Mouse (Mus musculus) forebrain, embryonic 11.5 days (tissue): ENCODE measurements at regions not wholly inside any gene's neighbourhood (a gene's known extent, or its start where the extent isn't known, plus 50 kb on each side); places are given as distances from the start of the nearest gene placed in this dataset.

Source experiments
- ATAC-seq: fragments of 200-750 bp; cut with Nextera tagmentation; replicated peaks from 2 replicates; pipeline ENCODE4 v1.8.0; 2017; ENCODE audit warnings: moderate TSS enrichment; ENCODE audit not compliant: low FRiP score
- DNase-seq: peaks from one replicate; pipeline ENCODE4 v3.0.0-alpha.2; 2017; ENCODE audit warnings: low spot score
- H3K27ac ChIP-seq: fragments of 300-500 bp; sonication (generic); 2 replicates; pipeline ENCODE4 v1.5.1; 2014; ENCODE audit warnings: low read depth, low read length
- H3K27me3 ChIP-seq: fragments of 300-500 bp; sonication (generic); 2 replicates; pipeline ENCODE4 v1.6.1; 2014; ENCODE audit warnings: mild to moderate bottlenecking, low read length, mixed read lengths; ENCODE audit not compliant: control insufficient read depth, insufficient read depth
- H3K36me3 ChIP-seq: fragments of 300-500 bp; sonication (generic); 2 replicates; pipeline ENCODE4 v1.6.1; 2014; ENCODE audit warnings: mild to moderate bottlenecking, low read length, moderate library complexity, mixed read lengths; ENCODE audit not compliant: control insufficient read depth, insufficient read depth
- H3K4me1 ChIP-seq: fragments of 300-500 bp; sonication (generic); replicated peaks from 2 replicates; pipeline ENCODE4 v1.6.1; 2014; ENCODE audit warnings: low read length, mixed read lengths; ENCODE audit not compliant: control insufficient read depth, insufficient read depth
- H3K4me2 ChIP-seq: fragments of 300-500 bp; sonication (generic); 2 replicates; pipeline ENCODE4 v1.6.1; 2014; ENCODE audit warnings: low read depth, mild to moderate bottlenecking, low read length, moderate library complexity, mixed read lengths; ENCODE audit not compliant: severe bottlenecking
- H3K4me3 ChIP-seq: fragments of 300-500 bp; sonication (generic); 2 replicates; pipeline ENCODE4 v1.5.1; 2014; ENCODE audit warnings: low read depth, low read length
- H3K9ac ChIP-seq: fragments of 300-500 bp; sonication (generic); 2 replicates; pipeline ENCODE4 v1.6.1; 2014; ENCODE audit warnings: low read length
- H3K9me3 ChIP-seq: fragments of 300-500 bp; sonication (generic); 2 replicates; pipeline ENCODE4 v1.6.1; 2016; ENCODE audit warnings: low read length, mixed read lengths; ENCODE audit not compliant: control insufficient read depth
- WGBS: fragments of 180-500 bp; shearing (Covaris S2); extraction: QIAGEN DNeasy Blood & Tissue Kit; methylation state at CpG from one replicate; pipeline ENCODE4 v1.1.7; 2014; 5-methylcytosine and 5-hydroxymethylcytosine counted together

DNA sequence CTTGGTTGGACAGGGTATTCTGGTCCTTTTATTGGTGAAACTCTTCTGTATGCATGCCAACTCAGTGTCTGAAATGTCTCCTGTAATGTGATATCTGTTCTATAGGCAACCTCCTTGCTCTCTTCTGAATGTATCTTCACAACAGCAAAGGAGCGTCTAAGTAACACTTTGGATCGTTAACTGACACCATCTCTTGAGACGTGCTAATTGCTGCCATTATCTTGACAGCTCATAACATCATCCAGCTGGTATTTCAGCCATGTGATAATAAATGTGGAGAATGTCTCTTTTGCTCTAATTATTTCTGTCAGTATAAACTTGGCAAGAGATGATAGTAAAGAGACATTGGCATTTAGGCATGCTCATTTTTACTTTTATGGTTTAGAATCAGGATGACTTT, 68.8 kb upstream of the Col8a1 start:
- no peaks in the 10 kb centered on the region for H3K9me3 ChIP-seq
- 66% methylated on average over 3 of the region's 3 CpGs for WGBS
- peak; percentile 39; the same call in 1 of the 2 replicates for ATAC-seq

DNA sequence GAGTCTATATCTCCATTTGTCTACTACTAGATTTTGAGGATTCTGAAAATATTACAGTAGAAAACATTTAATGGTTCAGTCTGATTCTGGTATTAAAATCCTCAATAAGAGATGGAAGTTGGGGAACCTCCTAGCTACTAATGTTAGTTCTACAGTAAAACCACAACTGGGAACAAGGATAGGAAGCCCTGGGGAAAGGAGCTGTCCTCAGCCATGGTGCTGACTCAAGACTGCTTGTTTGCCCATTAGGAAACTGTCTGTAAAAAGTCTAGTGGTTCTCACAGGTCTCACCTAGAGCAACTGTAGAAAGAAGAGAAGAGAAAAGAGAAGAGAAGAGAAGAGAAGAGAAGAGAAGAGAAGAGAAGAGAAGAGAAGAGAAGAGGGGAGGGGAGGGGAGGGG, 90.9 kb upstream of the Col8a1 start:
- ATAC-seq (no peak), DNase-seq (peak; percentile 58)

More for the DNA sequence above, 68.8 kb upstream of the Col8a1 start:
- no peak for DNase-seq
- no peaks in the 10 kb centered on the region for H3K4me1 ChIP-seq
- H3K27ac ChIP-seq: no peak overlapping the region
- H3K4me3 ChIP-seq: no peak overlapping the region
- no peak overlapping the region for H3K9ac ChIP-seq
- no peak overlapping the region for H3K4me2 ChIP-seq
- no peaks in the 10 kb centered on the region for H3K27me3 ChIP-seq
- no peaks in the 10 kb centered on the region for H3K36me3 ChIP-seq

DNA sequence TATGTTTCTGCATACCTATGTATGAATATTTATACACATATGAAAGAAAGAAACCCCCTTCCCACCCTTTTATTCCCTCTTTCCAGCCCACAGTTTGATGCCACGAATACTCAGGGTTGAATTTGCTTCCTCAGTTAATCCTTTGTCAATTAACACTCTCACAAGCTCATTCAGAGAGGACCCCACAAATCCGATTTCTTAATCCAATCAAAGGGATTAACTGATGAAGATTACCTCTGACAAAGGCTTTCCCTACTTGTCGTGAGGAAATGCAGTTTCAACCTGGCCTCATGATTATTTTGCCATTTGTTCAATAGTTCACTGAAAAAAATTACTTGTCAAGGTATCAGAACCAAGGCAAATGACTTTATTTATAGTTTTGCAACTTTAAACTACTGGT, 91.8 kb upstream of the Col8a1 start:
- Histone ChIP-seq H3K9ac (no peak overlapping the region), H3K36me3 (no peaks in the 10 kb centered on the region), H3K4me1 (no peaks in the 10 kb centered on the region), H3K9me3 (no peaks in the 10 kb centered on the region), H3K4me2 (no peak overlapping the region), H3K4me3 (no peak overlapping the region), H3K27me3 (no peaks in the 10 kb centered on the region), H3K27ac (no peak overlapping the region)
- 5% methylated on average over 3 of the region's 3 CpGs for whole genome bisulfite sequencing
- ATAC-seq (no peak), DNase-seq (no peak)

More for the DNA sequence above, 90.9 kb upstream of the Col8a1 start:
- H3K9ac ChIP-seq: no peak overlapping the region
- no peaks in the 10 kb centered on the region for H3K4me1 ChIP-seq
- H3K4me3 ChIP-seq: no peak overlapping the region
- H3K27ac ChIP-seq: no peak overlapping the region
- H3K9me3 ChIP-seq: no peaks in the 10 kb centered on the region
- H3K36me3 ChIP-seq: no peaks in the 10 kb centered on the region
- H3K4me2 ChIP-seq: no peak overlapping the region
- H3K27me3 ChIP-seq: no peaks in the 10 kb centered on the region

DNA sequence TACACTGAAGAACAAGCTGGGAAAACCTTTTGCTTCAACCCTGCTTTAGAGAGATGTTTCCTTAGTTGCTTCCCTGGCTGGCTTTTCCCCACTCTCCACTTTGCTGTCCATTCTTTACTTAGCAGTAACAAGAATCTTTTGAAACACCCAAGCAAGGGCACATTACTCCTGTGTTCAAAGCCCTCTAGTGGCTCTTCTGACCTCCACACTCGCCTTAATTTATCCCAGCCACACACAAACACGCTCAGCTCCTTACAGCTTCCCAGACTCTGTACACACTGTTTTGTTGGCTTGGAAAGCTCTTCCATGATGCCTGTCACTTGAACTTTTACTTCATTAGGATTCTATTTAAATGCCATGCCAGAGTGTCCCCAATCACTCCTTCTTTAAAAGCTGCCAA, 97.3 kb upstream of the Col8a1 start:
- Histone ChIP-seq H3K36me3 (no peaks in the 10 kb centered on the region), H3K4me2 (no peak overlapping the region), H3K4me3 (no peak overlapping the region), H3K9me3 (no peaks in the 10 kb centered on the region), H3K4me1 (no peaks in the 10 kb centered on the region), H3K27ac (no peak overlapping the region), H3K27me3 (no peaks in the 10 kb centered on the region), H3K9ac (no peak overlapping the region)
- WGBS: 58% methylated on average over 2 of the region's 2 CpGs
- no peak for DNase-seq
- no peak for ATAC-seq

DNA sequence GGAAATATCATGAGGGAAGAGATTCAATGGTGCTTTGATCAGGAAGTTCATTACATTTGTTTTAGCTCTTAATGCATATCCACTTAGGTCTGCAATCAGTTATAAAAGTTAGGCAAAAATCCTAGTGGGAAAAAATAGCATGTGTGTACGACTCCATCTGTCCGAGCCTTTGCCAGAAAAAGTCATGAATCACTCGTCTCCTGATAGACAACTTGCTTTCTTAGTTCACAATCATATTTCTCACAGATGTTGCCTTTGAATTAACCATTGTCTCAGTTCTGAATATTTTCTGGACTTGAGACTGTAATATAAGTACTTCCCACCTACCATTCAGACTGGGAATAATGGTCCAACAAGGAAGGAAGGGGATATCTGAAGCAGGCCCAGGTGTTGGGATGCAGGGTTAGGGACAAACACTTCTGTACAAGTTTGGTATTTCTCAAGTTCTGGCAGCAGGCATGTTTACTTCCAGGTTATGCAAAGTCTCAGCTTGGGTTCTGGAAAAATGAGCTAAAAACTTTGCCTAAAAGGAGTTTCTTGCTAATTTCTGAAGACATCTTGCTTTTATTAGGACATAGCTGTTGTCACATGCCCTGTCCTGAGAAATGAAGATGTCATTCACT, 98.4 kb upstream of the Col8a1 start:
- Histone ChIP-seq H3K9me3 (no peaks in the 10 kb centered on the region), H3K4me2 (no peak overlapping the region), H3K36me3 (no peaks in the 10 kb centered on the region), H3K4me3 (no peak overlapping the region), H3K4me1 (no peaks in the 10 kb centered on the region), H3K9ac (no peak overlapping the region), H3K27me3 (no peaks in the 10 kb centered on the region), H3K27ac (no peak overlapping the region)
- DNase-seq (no peak), ATAC-seq (no peak)
- WGBS: 91% methylated on average over 3 of the region's 3 CpGs

DNA sequence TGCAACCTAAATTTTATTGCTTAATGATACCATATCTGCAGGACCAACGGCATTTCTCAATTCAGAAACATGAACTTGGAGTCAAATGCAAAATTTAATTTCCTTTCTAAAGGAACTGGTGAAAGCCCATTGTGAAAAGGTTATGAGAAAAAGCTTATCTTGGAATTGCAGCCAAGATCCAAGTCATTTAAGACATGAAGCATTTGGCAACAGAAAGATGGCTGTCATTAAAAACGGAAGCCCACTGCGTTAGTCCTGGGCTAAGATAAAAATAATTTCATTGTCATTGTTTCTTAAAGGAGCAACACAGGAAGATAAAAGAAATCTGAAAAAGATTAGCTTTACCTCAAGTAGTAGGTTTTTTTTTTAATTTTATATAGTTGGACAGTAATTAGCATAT, 99.2 kb upstream of the Col8a1 start:
- Histone ChIP-seq H3K4me1 (no peaks in the 10 kb centered on the region), H3K9ac (no peak overlapping the region), H3K36me3 (no peaks in the 10 kb centered on the region), H3K4me2 (no peak overlapping the region), H3K27ac (no peak overlapping the region), H3K9me3 (no peaks in the 10 kb centered on the region), H3K4me3 (no peak overlapping the region), H3K27me3 (no peaks in the 10 kb centered on the region)
- DNase-seq (no peak), ATAC-seq (no peak)
- 91% methylated on average over 3 of the region's 3 CpGs for WGBS

DNA sequence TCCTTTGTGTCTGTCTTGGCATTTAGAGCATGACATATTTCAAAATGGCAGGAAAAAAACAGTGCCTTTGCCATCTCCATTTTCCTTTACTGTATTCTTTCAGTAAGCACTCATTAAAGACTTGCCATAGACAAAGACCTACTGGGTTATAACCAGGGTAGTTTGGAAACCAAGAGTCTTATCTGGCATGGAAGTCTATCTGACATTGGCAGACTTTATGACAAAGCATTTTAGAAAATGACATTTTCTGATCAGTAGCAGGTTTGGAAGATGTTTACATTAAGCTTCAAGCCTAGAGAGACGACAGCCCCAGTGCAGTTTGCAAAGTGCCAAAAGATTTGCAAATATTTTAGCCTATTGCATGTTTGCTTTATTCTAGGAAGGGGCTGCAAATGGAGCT, 102.5 kb upstream of the Col8a1 start:
- Histone ChIP-seq H3K9ac (no peak overlapping the region), H3K4me2 (no peak overlapping the region), H3K4me1 (no peaks in the 10 kb centered on the region; the same call in 1 of the 2 replicates), H3K9me3 (no peaks in the 10 kb centered on the region), H3K36me3 (no peaks in the 10 kb centered on the region), H3K4me3 (no peak overlapping the region), H3K27ac (no peak overlapping the region), H3K27me3 (no peaks in the 10 kb centered on the region)
- WGBS: 47% methylated on average over 1 of the region's 1 CpGs
- ATAC-seq (no peak), DNase-seq (no peak)

DNA sequence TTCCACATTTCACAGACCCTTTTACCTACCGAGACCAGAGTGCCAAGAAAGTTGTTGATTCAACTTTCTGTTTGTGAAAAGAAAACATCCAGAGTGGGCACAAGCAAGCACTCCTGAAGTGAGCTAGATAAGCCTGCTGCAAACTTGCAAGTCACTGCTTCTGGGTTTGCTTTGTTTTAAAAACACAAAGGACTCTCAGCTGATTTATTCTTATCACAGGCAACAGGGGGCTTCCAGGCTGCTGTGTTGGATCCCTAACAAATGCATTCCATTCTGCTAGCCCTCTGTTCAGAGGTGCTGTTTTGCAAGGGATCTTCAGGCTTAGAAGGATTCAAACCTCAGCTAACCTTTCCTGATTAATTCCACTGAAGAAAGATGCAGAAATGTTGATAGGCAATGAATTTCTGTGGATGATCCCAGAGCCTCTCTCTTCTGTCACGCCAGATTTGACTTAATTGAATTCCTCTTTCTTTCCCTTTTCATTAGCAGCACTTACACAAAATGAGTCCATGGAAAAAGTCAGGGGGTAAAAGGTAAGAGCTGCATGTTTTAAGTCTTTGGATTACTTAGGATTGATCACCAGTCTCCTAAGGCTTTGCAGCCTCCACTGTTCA, 103.7 kb upstream of the Col8a1 start:
- WGBS: 0% methylated on average over 2 of the region's 2 CpGs
- no peak for ATAC-seq
- H3K27me3 ChIP-seq: no peaks in the 10 kb centered on the region
- H3K9ac ChIP-seq: no peak overlapping the region
- no peak overlapping the region for H3K4me3 ChIP-seq
- H3K27ac ChIP-seq: no peak overlapping the region
- DNase-seq: no peak
- no peaks in the 10 kb centered on the region for H3K36me3 ChIP-seq
- H3K9me3 ChIP-seq: no peaks in the 10 kb centered on the region
- H3K4me2 ChIP-seq: no peak overlapping the region
- H3K4me1 ChIP-seq: no peaks in the 10 kb centered on the region; the same call in 1 of the 2 replicates

DNA sequence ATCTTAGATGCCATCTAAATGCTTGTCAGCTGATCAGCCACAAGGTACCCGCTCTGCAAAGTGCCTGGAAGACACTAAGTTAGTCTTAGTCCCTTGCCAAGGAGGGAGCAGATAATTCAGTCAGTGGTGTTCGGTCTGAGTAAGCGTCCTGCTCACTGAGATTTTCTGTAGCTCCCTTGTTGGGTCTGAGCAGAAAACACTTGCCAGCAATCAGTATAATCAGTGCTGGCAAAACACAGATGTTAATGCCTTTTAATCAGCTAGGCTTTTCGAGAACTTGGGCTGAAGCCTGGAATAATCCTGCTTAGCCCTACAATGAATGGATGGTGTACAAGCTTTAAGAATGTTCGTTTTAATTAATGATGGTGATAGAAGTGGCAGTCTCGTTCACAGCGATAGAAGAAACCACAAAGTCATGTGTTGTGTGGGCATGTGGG, 104.2 kb upstream of the Col8a1 start:
- H3K9ac ChIP-seq: no peak overlapping the region
- 7% methylated on average over 7 of the region's 7 CpGs for WGBS
- H3K27ac ChIP-seq: no peak overlapping the region
- H3K9me3 ChIP-seq: no peaks in the 10 kb centered on the region
- H3K27me3 ChIP-seq: no peaks in the 10 kb centered on the region
- no peaks in the 10 kb centered on the region; the same call in 1 of the 2 replicates for H3K4me1 ChIP-seq
- DNase-seq (no peak), ATAC-seq (peak; percentile 55; the same call in 1 of the 2 replicates)
- no peak overlapping the region for H3K4me2 ChIP-seq
- H3K36me3 ChIP-seq: no peaks in the 10 kb centered on the region
- H3K4me3 ChIP-seq: no peak overlapping the region
